Mouse (Mus musculus) CH12.LX (cell line): Measurements from ENCODE around the gene Foxn1. TPM values are rescaled to one million over a fixed set of nuclear protein-coding genes. Genes with fewer than 3 reads are reported as not detected.

Experiments
- DNase-seq: peaks from one replicate; pipeline ENCODE4 v3.0.0-alpha.2; 2013; ENCODE audit errors: extremely low read depth
- H3K27ac ChIP-seq: 2 replicates; pipeline ENCODE4 v1.5.1; 2012; ENCODE audit warnings: low read depth, mild to moderate bottlenecking, control low read depth, moderate library complexity; ENCODE audit not compliant: insufficient read depth
- H3K27me3 ChIP-seq: replicated peaks from 2 replicates; pipeline ENCODE3; 2012; ENCODE audit warnings: inconsistent platforms
- H3K36me3 ChIP-seq, 2 experiments: replicated peaks in 1 of 2; 2 replicates each; pipeline versions ENCODE3 to v1.6.1; 2012; ENCODE audit warnings: inconsistent platforms in 1 of 2, low read length in 1 of 2, mild to moderate bottlenecking in 1 of 2, mixed read lengths in 1 of 2, moderate library complexity in 1 of 2; ENCODE audit not compliant: control insufficient read depth in 1 of 2, insufficient read depth in 1 of 2
- H3K4me1 ChIP-seq, 2 experiments: 2 replicates each; pipeline ENCODE4 v1.6.1; 2012; ENCODE audit warnings: inconsistent platforms in 1 of 2, moderate library complexity in 1 of 2; ENCODE audit not compliant: insufficient read depth in 2 of 2, control insufficient read depth in 1 of 2
- H3K4me2 ChIP-seq: 2 replicates; pipeline ENCODE4 v1.6.1; 2012; ENCODE audit warnings: low read depth, mild to moderate bottlenecking, control low read depth; ENCODE audit not compliant: poor library complexity, insufficient read depth, severe bottlenecking
- H3K4me3 ChIP-seq, 3 experiments: fragments of 150-350 bp in 1 of 3; sonication (generic) in 1 of 3; replicated peaks in 1 of 3; 2 replicates each; pipeline versions ENCODE3 to v1.5.1; 2011 to 2012; ENCODE audit warnings: low read depth in 2 of 3, low read length in 2 of 3, mild to moderate bottlenecking in 2 of 3, moderate library complexity in 2 of 3, control low read depth in 1 of 3, improper control_type of control experiment in 1 of 3, inconsistent platforms in 1 of 3, mixed read lengths in 1 of 3; ENCODE audit not compliant: poor library complexity in 1 of 3
- H3K79me2 ChIP-seq: replicated peaks from 2 replicates; pipeline ENCODE4 v1.6.1; 2012; ENCODE audit warnings: mild to moderate bottlenecking, moderate library complexity; ENCODE audit not compliant: control insufficient read depth, poor library complexity, insufficient read depth, severe bottlenecking; ENCODE audit errors: extremely low read depth
- H3K9ac ChIP-seq: 2 replicates; pipeline ENCODE4 v1.6.1; 2012; ENCODE audit warnings: low read depth, mild to moderate bottlenecking, control low read depth, moderate library complexity; ENCODE audit not compliant: insufficient read depth
- H3K9me3 ChIP-seq: replicated peaks from 2 replicates; pipeline ENCODE3; 2012; ENCODE audit warnings: low read length, inconsistent platforms, mixed read lengths
- CHD2 ChIP-seq: IDR thresholded peaks from 2 replicates; pipeline ENCODE4 v1.6.1; 2011; ENCODE audit warnings: low read length, improper control_type of control experiment
- IRF4 ChIP-seq: IDR thresholded peaks from 2 replicates; pipeline ENCODE4 v1.6.1; 2014; ENCODE audit warnings: low read depth, mild to moderate bottlenecking, inconsistent platforms, low read length, improper control_type of control experiment
- JUN ChIP-seq: IDR thresholded peaks from 2 replicates; pipeline ENCODE4 v1.6.1; 2011; ENCODE audit warnings: low read depth, mild to moderate bottlenecking, low read length, improper control_type of control experiment, moderate library complexity; ENCODE audit not compliant: insufficient read depth
- MAZ ChIP-seq: IDR thresholded peaks from 2 replicates; pipeline ENCODE4 v1.6.1; 2012; ENCODE audit warnings: low read depth, mild to moderate bottlenecking, inconsistent platforms, low read length, improper control_type of control experiment, moderate library complexity
- MYC ChIP-seq: IDR thresholded peaks from 2 replicates; pipeline ENCODE4 v1.6.1; 2011; ENCODE audit warnings: low read depth, mild to moderate bottlenecking, improper control_type of control experiment, low read length
- NELFE ChIP-seq: IDR thresholded peaks from 2 replicates; pipeline ENCODE4 v1.6.1; 2011; ENCODE audit warnings: low read depth, low read length, improper control_type of control experiment
- NRF1 ChIP-seq: IDR thresholded peaks from 2 replicates; pipeline ENCODE4 v1.6.1; 2014; ENCODE audit warnings: low read depth, mild to moderate bottlenecking, inconsistent platforms, low read length, improper control_type of control experiment, moderate library complexity
- POLR2A ChIP-seq: IDR thresholded peaks from 2 replicates; pipeline ENCODE4 v1.6.1; 2011; ENCODE audit warnings: low read depth, mild to moderate bottlenecking, improper control_type of control experiment, low read length
- POLR2AphosphoS2 ChIP-seq: IDR thresholded peaks from 2 replicates; pipeline ENCODE4 v1.6.1; 2011; ENCODE audit warnings: low read depth, low read length, improper control_type of control experiment
- USF2 ChIP-seq: conservative IDR thresholded peaks from 2 replicates; pipeline ENCODE4 v1.6.1; 2011; ENCODE audit warnings: low read depth, low read length, improper control_type of control experiment
- ZC3H11A ChIP-seq: IDR thresholded peaks from 2 replicates; pipeline ENCODE4 v1.6.1; 2012; ENCODE audit warnings: low read depth, mild to moderate bottlenecking, inconsistent platforms, low read length, improper control_type of control experiment
- dilution Hi-C: fragments of 300-500 bp; cut with MboI; formaldehyde crosslinking; loops from 2 replicates; pipeline ENCODE4 v1.14.3; 2020; ENCODE audit warnings: low sequenced_read_pairs; ENCODE audit not compliant: extremely low pct_unique_long_range_greater_than_20kb, extremely low pct_ligation_motif_present
- in situ Hi-C: fragments of 300-500 bp; cut with MboI; formaldehyde crosslinking; loops from 3 replicates; pipeline ENCODE4 v1.14.3; 2019; ENCODE audit warnings: low sequenced_read_pairs, low pct_ligation_motif_present, low pct_unique_long_range_greater_than_20kb, mixed read lengths
- polyA plus RNA-seq: library from polyadenylated mRNA; unstranded; fragments of >175 nt; gene quantifications from 2 replicates; pipeline ENCODE4 v1.2.1, GENCODE M21; 2012; ENCODE audit warnings: low read depth; ENCODE audit not compliant: insufficient read length
- total RNA-seq, 2 experiments: library from RNA; depleted of rRNA; stranded (reverse); fragments of 300-350 nt in 1 of 2; fragments of >200 nt in 1 of 2; gene quantifications; 2 replicates each; pipeline ENCODE4 v1.2.3; 2012 to 2014

Gene Foxn1
- total and polyA plus RNA-seq, 3 experiments = not detected

DNA sequence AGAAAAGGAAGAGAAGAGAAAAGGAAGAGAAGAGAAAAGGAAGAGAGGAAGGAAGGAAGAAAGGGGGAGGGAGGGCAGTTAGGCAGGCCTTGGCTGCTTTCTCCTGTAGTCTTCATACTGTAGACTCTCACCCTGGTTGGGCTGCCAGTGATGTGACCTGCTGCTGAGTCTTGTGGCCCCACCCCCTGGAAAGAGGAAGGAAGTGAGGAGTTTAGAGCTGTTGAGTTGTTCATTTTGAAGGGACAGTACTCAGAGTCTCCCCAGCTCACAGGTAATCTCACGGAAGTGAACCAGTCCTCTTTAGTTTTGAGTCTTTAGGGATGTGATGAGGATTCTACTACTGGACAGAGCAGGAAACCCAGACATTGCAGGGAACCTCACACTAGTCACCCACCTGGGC is 33.3 kb downstream of the Foxn1 start (continued):
- no peak for TF ChIP-seq MYC
- TF ChIP-seq NRF1 = no peak
- no peak for TF ChIP-seq ZC3H11A
- TF ChIP-seq JUN = no peak
- TF ChIP-seq, all 38 proteins: peak for 5

DNA sequence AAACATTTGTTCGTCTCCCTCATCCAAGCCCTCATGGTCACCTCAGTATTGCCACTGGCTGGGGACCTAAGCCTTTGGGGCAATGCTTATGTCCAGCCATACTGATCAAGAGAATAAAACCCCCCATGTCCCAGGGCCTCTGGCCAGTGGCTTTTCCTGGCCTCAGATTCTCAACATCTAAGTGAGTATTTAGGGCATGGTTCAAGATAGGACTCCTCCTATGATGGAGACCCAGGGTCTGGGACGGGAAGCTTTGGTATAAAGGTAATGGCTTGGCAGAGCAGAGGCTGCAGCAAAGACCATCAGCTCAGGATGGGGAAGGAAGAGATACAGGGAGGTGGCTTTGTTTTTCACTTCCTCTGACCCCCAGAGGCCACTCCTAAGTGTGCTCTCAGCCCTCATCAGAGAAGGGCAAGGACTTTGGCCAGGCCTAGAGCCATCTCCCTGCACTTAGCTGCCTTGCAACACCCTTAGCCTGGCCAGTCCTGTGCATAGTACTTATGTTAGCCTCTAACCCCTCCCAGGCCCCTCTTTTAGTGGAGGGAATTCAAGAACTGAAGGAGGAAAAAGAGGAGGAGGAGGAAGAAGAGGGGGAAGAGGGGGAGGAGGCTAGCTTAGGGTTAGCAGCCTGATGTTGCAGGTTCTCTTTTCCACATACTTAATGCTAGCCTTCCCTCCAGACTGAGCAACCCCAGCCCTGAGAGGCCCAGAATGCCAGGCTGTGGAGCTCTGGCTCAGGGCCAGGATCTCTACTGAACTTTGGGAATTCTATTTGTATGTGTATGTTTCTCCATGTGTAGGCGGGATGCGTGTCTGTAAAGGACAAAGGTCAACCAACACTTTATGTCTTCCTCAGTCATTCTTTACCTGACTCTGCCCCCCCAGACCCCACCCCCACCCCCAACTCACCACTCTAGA is 36.7 kb downstream of the Foxn1 start:
- Histone ChIP-seq H3K9me3 (no peaks in the 10 kb centered on the region), H3K79me2 (peaks cover 1% of the 10 kb centered on the region; the same call in 1 of the 2 replicates), H3K4me2 (no peak overlapping the region; the same call in 1 of the 2 replicates), H3K27me3 (no peaks in the 10 kb centered on the region), H3K36me3 (peaks cover 6 to 28% of the 10 kb centered on the region in 2 experiments), H3K9ac (no peak overlapping the region), H3K27ac (peak overlapping the region; percentile 35; the same call in 1 of the 2 replicates), H3K4me3 (no peak overlapping the region), H3K4me1 (peaks cover 37 to 77% of the 10 kb centered on the region in 2 experiments)
- dilution Hi-C loops = no loop called here
- TF ChIP-seq CHD2 = 0 out of 2 replicates have a peak, but pooled peaks have one; percentile 39
- 0 out of 2 replicates have a peak, but pooled peaks have one; percentile 40 for TF ChIP-seq MAZ
- TF ChIP-seq POLR2A = 0 out of 2 replicates have a peak, but pooled peaks have one; percentile 11
- no peak for TF ChIP-seq USF2
- TF ChIP-seq IRF4 = peak; percentile 48
- peak; percentile 28; the same call in 1 of the 2 replicates for TF ChIP-seq POLR2AphosphoS2
- in situ Hi-C loops = no loop called here
- peak; percentile 33 for DNase-seq

DNA sequence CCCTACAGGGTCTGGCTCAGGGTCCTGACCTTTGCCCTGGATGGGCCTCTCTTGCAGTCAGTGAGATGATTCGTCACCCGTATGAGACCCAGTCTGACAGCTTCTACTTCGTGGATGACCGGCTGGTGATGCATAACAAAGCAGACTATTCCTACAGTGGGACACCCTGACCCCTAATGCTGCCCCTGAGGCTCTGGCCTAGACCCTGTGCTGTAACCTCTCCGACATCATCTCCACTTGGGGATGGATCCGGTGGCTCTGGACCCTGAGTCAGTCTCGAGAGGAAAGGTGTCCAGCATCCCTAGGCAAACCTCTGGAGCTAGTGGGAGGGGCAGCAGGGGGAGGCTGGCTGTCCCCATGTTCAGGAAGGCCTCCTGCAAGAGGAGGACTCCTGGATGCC is 37.9 kb downstream of the Foxn1 start:
- Histone ChIP-seq H3K79me2 (peaks cover 8% of the 10 kb centered on the region), H3K4me1 (peaks cover 40 to 79% of the 10 kb centered on the region in 2 experiments), H3K9me3 (no peaks in the 10 kb centered on the region), H3K27me3 (no peaks in the 10 kb centered on the region), H3K4me3 (peak overlapping the region in 1 of 3 experiments; percentile 73), H3K4me2 (0 out of 2 replicates have a peak overlapping the region, but pooled peaks have one; percentile 24), H3K9ac (no peak overlapping the region), H3K36me3 (peaks cover 6 to 28% of the 10 kb centered on the region in 2 experiments), H3K27ac (peak overlapping the region; percentile 49; the same call in 1 of the 2 replicates)
- DNase-seq = peak; percentile 20
- in situ Hi-C loops = no loop called here
- dilution Hi-C loops = no loop called here
- TF ChIP-seq NELFE = no peak
- no peak for TF ChIP-seq MAZ
